Mouse (Mus musculus): Measurements from ENCODE around the gene Dhtkd1. TPM values are rescaled to one million over a fixed set of nuclear protein-coding genes. Genes with fewer than 3 reads are reported as not detected.
"Not testable (repeated sequence)": the region's sequence is repeated elsewhere in the genome, so short reads cannot be mapped to it uniquely, and the experiment has no call there.

The Dhtkd1 gene
- polyA plus RNA-seq (2015; fragmentation: Nextera tagmentation; extraction: Ambion mirVana) = 1.8 and 2.2 TPM in 2 replicates

DNA sequence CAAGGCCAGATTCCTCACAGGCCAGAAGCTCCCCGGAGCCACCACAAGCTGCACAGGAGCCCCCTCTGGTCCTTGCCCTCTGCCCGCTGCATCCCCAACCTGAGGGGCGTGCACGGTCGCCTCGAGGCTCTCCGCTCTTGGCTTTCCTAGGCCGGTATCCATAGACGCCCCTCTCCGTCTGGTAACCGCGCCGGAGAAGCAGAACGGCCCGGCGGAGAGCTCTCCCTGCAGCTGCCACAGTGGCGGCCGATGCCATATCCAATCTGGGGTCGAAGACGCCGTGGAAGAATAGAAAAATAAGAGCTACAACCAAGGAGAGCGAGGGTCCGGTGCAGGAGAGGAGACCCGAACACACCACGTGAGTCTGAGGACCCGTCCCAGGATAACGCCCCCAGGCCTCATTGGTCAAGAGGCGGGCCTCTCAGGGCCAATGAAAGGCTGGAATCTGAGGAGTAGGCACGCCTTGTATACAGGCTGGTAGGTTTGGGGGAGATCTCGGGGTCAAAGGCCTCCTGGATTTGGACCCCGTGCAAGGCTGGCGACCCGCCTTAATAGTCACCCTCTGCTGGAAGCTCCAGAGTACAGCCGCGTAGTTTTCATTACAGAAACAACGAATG is at the start of gene Dhtkd1:
Gene Dhtkd1 (minus strand): TSS at position 377 of the 617 bp plus-strand sequence.
- DNase-seq (ENCODE audit: low spot score) = peak; percentile 77
- Histone ChIP-seq H3K36me3 (ENCODE audit: insufficient read depth, low read length) (no peaks in the 10 kb centered on the region), H3K4me3 (replicated peaks; ENCODE audit: low read depth, low read length) (peak within 1 kb of the TSS; percentile 62), H3K4me1 (replicated peaks; ENCODE audit: insufficient read depth, low read length) (no peaks in the 10 kb centered on the region), H3K9me3 (replicated peaks; ENCODE audit: low read length) (no peaks in the 10 kb centered on the region), H3K27ac (no peak within 1 kb of the TSS), H3K4me2 (ENCODE audit: low read length) (peak within 1 kb of the TSS; percentile 86), H3K9ac (ENCODE audit: low read depth, low read length) (peak within 1 kb of the TSS; percentile 69), H3K27me3 (ENCODE audit: insufficient read depth, low read length) (no peaks in the 10 kb centered on the region)
- peak; percentile 39; the same call in 1 of the 2 replicates for TF ChIP-seq CTCF (IDR thresholded peaks at IDR 0.05; ENCODE audit: low read depth)
- under 1% methylated on average over 36 of the region's 36 CpGs for WGBS
- ATAC-seq (replicated peaks; ENCODE audit: low FRiP score, low read depth) = peak; percentile 92

DNA sequence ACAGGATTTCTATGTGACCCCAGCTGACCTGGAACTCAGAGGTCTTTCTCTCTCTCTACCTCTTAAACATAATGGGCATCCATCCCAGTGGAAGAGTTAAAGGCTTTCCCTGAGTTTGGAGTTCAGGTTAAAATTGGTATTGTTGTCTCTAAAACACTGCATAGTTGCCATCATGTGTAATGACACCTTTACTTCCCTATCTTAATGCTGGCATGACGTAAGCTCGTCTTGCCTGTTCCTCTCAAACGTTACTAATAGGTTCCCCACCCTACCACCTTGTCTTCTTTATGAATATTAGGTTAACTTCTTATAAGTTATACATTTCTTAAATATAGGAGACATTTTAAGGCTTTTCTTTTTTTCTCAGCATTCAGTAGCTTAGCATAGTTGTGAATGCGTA is 34.9 kb upstream of the Dhtkd1 start:
- Histone ChIP-seq H3K27me3 (ENCODE audit: insufficient read depth, low read length) (no peaks in the 10 kb centered on the region), H3K27ac (no peak overlapping the region), H3K36me3 (ENCODE audit: insufficient read depth, low read length) (peaks cover 25% of the 10 kb centered on the region), H3K4me3 (replicated peaks; ENCODE audit: low read depth, low read length) (no peak overlapping the region), H3K9me3 (replicated peaks; ENCODE audit: low read length) (no peaks in the 10 kb centered on the region), H3K4me2 (ENCODE audit: low read length) (no peak overlapping the region), H3K9ac (ENCODE audit: low read depth, low read length) (no peak overlapping the region), H3K4me1 (replicated peaks; ENCODE audit: insufficient read depth, low read length) (no peaks in the 10 kb centered on the region)
- ATAC-seq (replicated peaks; ENCODE audit: low FRiP score, low read depth) (no peak), DNase-seq (ENCODE audit: low spot score) (no peak)
- no peak for TF ChIP-seq CTCF (IDR thresholded peaks at IDR 0.05; ENCODE audit: low read depth)
- 88% methylated on average over 4 of the region's 4 CpGs for WGBS

DNA sequence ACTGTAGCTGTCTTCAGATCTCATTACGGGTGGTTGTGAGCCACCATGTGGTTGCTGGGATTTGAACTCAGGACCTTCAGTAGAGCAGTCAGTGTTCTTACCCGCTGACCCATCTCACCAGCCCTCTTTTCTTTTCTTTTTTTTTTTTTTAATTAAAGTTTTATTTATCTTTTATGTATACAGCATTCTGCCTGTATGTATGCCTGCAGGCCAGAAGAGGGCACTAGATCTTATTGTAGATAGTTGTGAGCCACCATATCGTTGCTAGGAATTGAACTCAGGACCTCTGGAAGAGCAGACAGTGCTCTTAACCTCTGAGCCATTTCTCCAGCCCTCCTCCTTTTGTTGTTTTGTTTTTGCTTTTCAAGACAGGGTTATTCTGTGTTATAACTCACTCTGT is 28.0 kb upstream of the Dhtkd1 start:
- H3K9ac ChIP-seq (ENCODE audit: low read depth, low read length); H3K27ac ChIP-seq; H3K36me3 ChIP-seq (ENCODE audit: insufficient read depth, low read length); H3K4me3 ChIP-seq (replicated peaks; ENCODE audit: low read depth, low read length); H3K4me2 ChIP-seq (ENCODE audit: low read length); H3K9me3 ChIP-seq (replicated peaks; ENCODE audit: low read length); H3K4me1 ChIP-seq (replicated peaks; ENCODE audit: insufficient read depth, low read length); DNase-seq (ENCODE audit: low spot score); H3K27me3 ChIP-seq (ENCODE audit: insufficient read depth, low read length); ATAC-seq (replicated peaks; ENCODE audit: low FRiP score, low read depth): not testable (repeated sequence)
- TF ChIP-seq CTCF (IDR thresholded peaks at IDR 0.05; ENCODE audit: low read depth) = peak; percentile 18; the same call in 1 of the 2 replicates
- WGBS = 96% methylated on average over 3 of the region's 3 CpGs

DNA sequence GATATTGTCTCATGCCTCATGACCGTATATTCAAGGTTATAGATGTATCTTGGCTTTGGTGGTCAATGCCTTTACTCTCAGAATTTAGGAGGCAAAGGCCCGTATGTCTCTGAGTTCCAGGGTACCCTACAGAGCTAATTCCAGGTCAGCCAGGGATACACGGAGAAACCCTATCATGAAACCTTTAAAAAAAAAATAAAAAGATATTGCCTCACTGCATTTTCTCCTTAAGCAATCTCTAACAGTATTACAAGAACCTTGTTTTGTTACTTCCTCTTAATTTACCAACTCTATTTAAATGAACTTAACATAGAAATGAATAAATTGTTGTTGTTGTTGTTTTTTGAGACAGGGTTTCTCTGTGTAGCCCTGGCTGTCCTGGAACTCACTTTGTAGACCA is 23.4 kb upstream of the Dhtkd1 start:
- no peak overlapping the region for H3K9ac ChIP-seq (ENCODE audit: low read depth, low read length)
- DNase-seq (ENCODE audit: low spot score) (no peak), ATAC-seq (replicated peaks; ENCODE audit: low FRiP score, low read depth) (no peak)
- no peak overlapping the region for H3K4me2 ChIP-seq (ENCODE audit: low read length)
- no peaks in the 10 kb centered on the region for H3K27me3 ChIP-seq (ENCODE audit: insufficient read depth, low read length)
- no peak overlapping the region for H3K4me3 ChIP-seq (replicated peaks; ENCODE audit: low read depth, low read length)
- TF ChIP-seq CTCF (IDR thresholded peaks at IDR 0.05; ENCODE audit: low read depth) = no peak
- no peaks in the 10 kb centered on the region for H3K4me1 ChIP-seq (replicated peaks; ENCODE audit: insufficient read depth, low read length)
- H3K27ac ChIP-seq = no peak overlapping the region
- no peaks in the 10 kb centered on the region for H3K9me3 ChIP-seq (replicated peaks; ENCODE audit: low read length)
- peaks cover 16% of the 10 kb centered on the region for H3K36me3 ChIP-seq (ENCODE audit: insufficient read depth, low read length)
- WGBS = 94% methylated on average over 3 of the region's 3 CpGs

DNA sequence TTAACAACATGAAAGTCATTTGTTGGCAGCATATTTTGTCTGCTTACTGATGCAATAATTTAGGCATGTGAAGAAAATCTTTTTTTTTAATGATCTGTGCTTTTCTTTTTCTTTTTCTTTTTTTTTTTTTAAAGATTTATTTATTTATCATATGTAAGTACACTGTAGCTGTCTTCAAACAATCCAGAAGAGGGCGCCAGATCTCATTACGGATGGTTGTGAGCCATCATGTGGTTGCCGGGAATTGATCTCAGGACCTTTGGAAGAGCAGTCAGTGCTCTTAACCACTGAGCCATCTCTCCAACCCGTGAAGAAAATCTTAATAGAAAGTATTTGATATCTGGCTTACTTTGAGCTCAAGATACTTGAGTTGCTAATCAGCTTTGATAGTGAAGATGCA is 21.1 kb upstream of the Dhtkd1 start:
- WGBS = 93% methylated on average over 4 of the region's 4 CpGs
- not testable (repeated sequence) for H3K9ac ChIP-seq (ENCODE audit: low read depth, low read length)
- H3K36me3 ChIP-seq (ENCODE audit: insufficient read depth, low read length) = peaks cover 25% of the 10 kb centered on the region

DNA sequence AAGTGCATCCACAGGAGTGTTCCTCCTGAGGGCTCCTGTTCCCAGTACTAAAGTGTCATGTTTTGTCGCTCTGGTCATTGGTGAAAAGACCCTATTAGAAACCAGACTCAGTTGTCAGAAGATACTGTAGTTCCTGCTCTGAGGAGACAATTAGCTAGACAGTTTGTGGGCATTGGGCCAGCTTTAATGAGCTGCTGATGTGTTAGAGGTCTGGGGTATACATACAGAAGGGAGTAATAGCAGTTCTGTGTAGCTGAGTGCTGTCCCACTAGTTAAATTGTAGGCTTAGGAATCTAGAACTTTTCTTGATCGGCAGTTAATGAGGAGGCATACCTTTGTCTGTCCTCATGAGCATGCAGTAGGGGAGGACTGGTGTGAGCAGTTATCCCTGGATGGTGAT is 19.7 kb upstream of the Dhtkd1 start:
- 86% methylated on average over 2 of the region's 2 CpGs for WGBS
- Histone ChIP-seq H3K9ac (ENCODE audit: low read depth, low read length) (no peak overlapping the region), H3K9me3 (replicated peaks; ENCODE audit: low read length) (no peaks in the 10 kb centered on the region), H3K36me3 (ENCODE audit: insufficient read depth, low read length) (peaks cover 38% of the 10 kb centered on the region), H3K4me2 (ENCODE audit: low read length) (no peak overlapping the region), H3K27ac (no peak overlapping the region), H3K27me3 (ENCODE audit: insufficient read depth, low read length) (no peaks in the 10 kb centered on the region), H3K4me3 (replicated peaks; ENCODE audit: low read depth, low read length) (no peak overlapping the region), H3K4me1 (replicated peaks; ENCODE audit: insufficient read depth, low read length) (no peaks in the 10 kb centered on the region)
- DNase-seq (ENCODE audit: low spot score) (no peak), ATAC-seq (replicated peaks; ENCODE audit: low FRiP score, low read depth) (no peak)
- no peak for TF ChIP-seq CTCF (IDR thresholded peaks at IDR 0.05; ENCODE audit: low read depth)

More for the DNA sequence above, 21.1 kb upstream of the Dhtkd1 start:
- not testable (repeated sequence) for H3K4me2 ChIP-seq (ENCODE audit: low read length); H3K4me3 ChIP-seq (replicated peaks; ENCODE audit: low read depth, low read length); H3K27ac ChIP-seq; H3K9me3 ChIP-seq (replicated peaks; ENCODE audit: low read length); H3K4me1 ChIP-seq (replicated peaks; ENCODE audit: insufficient read depth, low read length); DNase-seq (ENCODE audit: low spot score); H3K27me3 ChIP-seq (ENCODE audit: insufficient read depth, low read length); ATAC-seq (replicated peaks; ENCODE audit: low FRiP score, low read depth)
- TF ChIP-seq CTCF (IDR thresholded peaks at IDR 0.05; ENCODE audit: low read depth) = peak; percentile 18; the same call in 1 of the 2 replicates
